Comparison of ENCODE assay signal across 11 mouse cellular contexts in genomic region chr13:19101889-19102402, GRCm38 (mm10).
DNase-seq lines count a peak whose midpoint lies in the region; TF ChIP-seq lines count a peak whose summit lies in the region.
"Had no signal": no experiment of that assay in that cellular context is flagged by ENCODE, and none has a peak within 500 bp of the region (broad histone marks: within the 10 kb centered on the region; RNA-seq: fewer than 3 reads in every experiment).

No protein-coding gene starts in this region.

- DNase-seq in lung, adult 2 months, result peak; percentile 8
- DNase-seq in lung, postnatal 25 days (ENCODE audit: low spot score), result no peak
- DNase-seq in frontal cortex, postnatal 14 days (ENCODE audit: low spot score in 2 of 2), result peak; percentile 80 to 87
- DNase-seq in left cerebral cortex, adult 8-10 months (ENCODE audit: low spot score in 2 of 2), result peak; percentile 73 to 98
- DNase-seq in telencephalon, adult 2 months (ENCODE audit: low read depth, low spot score), result peak; percentile 99
- DNase-seq in gastrocnemius, postnatal 4 days (ENCODE audit: low spot score in 2 of 2), result no peak
- DNase-seq in urinary bladder, adult 18-20 months (ENCODE audit: low spot score in 2 of 2), result no peak
- DNase-seq in thymus, adult 18-20 months, result no peak
- DNase-seq: kidney, adult 18-20 months had no signal

- 75% methylated on average over 10 of the region's 10 CpGs for WGBS in lung, adult 2 months

- no peak for TF ChIP-seq POLR2A in lung, adult 2 months (IDR thresholded peaks at IDR 0.05; ENCODE audit: borderline replicate concordance, extremely low read depth, low read depth, low read length)

- no peaks in the 10 kb centered on the region for H3K4me1 ChIP-seq in lung, adult 2 months (ENCODE audit: control insufficient read depth, insufficient read depth, low read length)
- H3K4me1 ChIP-seq: liver, embryonic 12.5 days; neural tube, embryonic 15.5 days had no signal

- no peak overlapping the region for H3K4me3 ChIP-seq in lung, adult 2 months (replicated peaks; ENCODE audit: extremely low read depth, low read depth, low read length)
- H3K4me3 ChIP-seq: liver, embryonic 12.5 days; neural tube, embryonic 15.5 days had no signal

- no peak for TF ChIP-seq CTCF in lung, adult 2 months (IDR thresholded peaks at IDR 0.05; ENCODE audit: insufficient read depth, low read length)

Comparison
In these comparisons a context has a peak if more than half of its experiments do, and no peak if none do; other contexts are left out.
1. DNase-seq: peak in lung, adult 2 months (single experiment), frontal cortex, postnatal 14 days (2 of 2), left cerebral cortex, adult 8-10 months (2 of 2) and telencephalon, adult 2 months (single experiment); none in lung, postnatal 25 days (single experiment), gastrocnemius, postnatal 4 days (0 of 2), urinary bladder, adult 18-20 months (0 of 2) and thymus, adult 18-20 months (0 of 2).